Mouse (Mus musculus) macrophage (primary cell): Measurements from ENCODE around the gene Wipf1. TPM values are rescaled to one million over a fixed set of nuclear protein-coding genes. Genes with fewer than 3 reads are reported as not detected.
A peak's percentile ranks its signal among the peaks of the same experiment; 100 is the strongest.
"Not testable (repeated sequence)": the region's sequence is repeated elsewhere in the genome, so short reads cannot be mapped to it uniquely, and the experiment has no call there.

Experiments
- H3K27ac ChIP-seq: fragments of 350-480 bp; formaldehyde crosslinking; 2 replicates; pipeline ENCODE4 v1.9.0; 2021
- H3K36me3 ChIP-seq: fragments of 350-480 bp; formaldehyde crosslinking; 2 replicates; pipeline ENCODE4 v1.9.0; 2021; ENCODE audit errors: inconsistent target
- H3K4me3 ChIP-seq: fragments of 350-480 bp; formaldehyde crosslinking; 2 replicates; pipeline ENCODE4 v1.9.0; 2021; ENCODE audit errors: inconsistent target
- H3K79me2 ChIP-seq: fragments of 350-480 bp; formaldehyde crosslinking; 2 replicates; pipeline ENCODE4 v1.9.0; 2021; ENCODE audit errors: inconsistent target
- WGBS: methylation state at CpG from one replicate; pipeline ENCODE4 v1.1.7; 2026; ENCODE audit warnings: inconsistent platforms; ENCODE audit not compliant: missing documents; 5-methylcytosine and 5-hydroxymethylcytosine counted together
- polyA plus RNA-seq: library from polyadenylated mRNA; stranded (reverse); fragments of 250-400 nt; gene quantifications from 3 replicates; pipeline ENCODE4 v1.2.4, GENCODE M21; 2018; ENCODE audit warnings: inconsistent platforms

Wipf1 gene
- polyA plus RNA-seq, 1 experiment from 2014 or later, result 121 TPM

GRCm38 (mm10) chr2:73557956-73558355, 28.4 kb upstream of the Wipf1 start:
- no peak overlapping the region for H3K4me3 ChIP-seq
- H3K27ac ChIP-seq, result no peak overlapping the region
- no peaks in the 10 kb centered on the region for H3K36me3 ChIP-seq
- 88% methylated on average over 8 of the region's 8 CpGs for WGBS
- H3K79me2 ChIP-seq, result no peaks in the 10 kb centered on the region

- not testable (repeated sequence) for H3K36me3 ChIP-seq, H3K79me2 ChIP-seq, H3K27ac ChIP-seq, H3K4me3 ChIP-seq
- WGBS, result 95% methylated on average over 3 of the region's 3 CpGs
These were observed 27.5 kb upstream of the Wipf1 start for GRCm38 (mm10) chr2:73557061-73557460.

- H3K4me3 ChIP-seq, result no peak overlapping the region
- no peaks in the 10 kb centered on the region for H3K79me2 ChIP-seq
- peak overlapping the region; percentile 44 for H3K27ac ChIP-seq
- 40% methylated on average over 3 of the region's 3 CpGs for whole genome bisulfite sequencing
- no peaks in the 10 kb centered on the region for H3K36me3 ChIP-seq
These were observed 24.9 kb upstream of the Wipf1 start for GRCm38 (mm10) chr2:73554389-73554788.

GRCm38 (mm10) chr2:73552926-73553325, 23.4 kb upstream of the Wipf1 start:
- Histone ChIP-seq H3K27ac (no peak overlapping the region), H3K36me3 (no peaks in the 10 kb centered on the region), H3K79me2 (no peaks in the 10 kb centered on the region), H3K4me3 (no peak overlapping the region)
- WGBS, result 61% methylated on average over 3 of the region's 3 CpGs

- no peak overlapping the region for H3K27ac ChIP-seq
- H3K79me2 ChIP-seq, result no peaks in the 10 kb centered on the region
- WGBS, result 3% methylated on average over 5 of the region's 6 CpGs
- no peaks in the 10 kb centered on the region for H3K36me3 ChIP-seq
- no peak overlapping the region for H3K4me3 ChIP-seq
These were observed 21.2 kb upstream of the Wipf1 start for GRCm38 (mm10) chr2:73550725-73551124.

- Histone ChIP-seq H3K27ac (no peak overlapping the region), H3K79me2 (no peaks in the 10 kb centered on the region), H3K4me3 (no peak overlapping the region), H3K36me3 (no peaks in the 10 kb centered on the region)
- 17% methylated on average over 2 of the region's 2 CpGs for WGBS
These were observed 19.0 kb upstream of the Wipf1 start for GRCm38 (mm10) chr2:73548542-73548941.

GRCm38 (mm10) chr2:73547256-73547655, 17.7 kb upstream of the Wipf1 start:
- 31% methylated on average over 4 of the region's 4 CpGs for WGBS
- Histone ChIP-seq H3K27ac (no peak overlapping the region), H3K4me3 (no peak overlapping the region), H3K36me3 (no peaks in the 10 kb centered on the region), H3K79me2 (no peaks in the 10 kb centered on the region)

GRCm38 (mm10) chr2:73545556-73545955, 16.0 kb upstream of the Wipf1 start:
- Histone ChIP-seq H3K4me3 (no peak overlapping the region), H3K79me2 (no peaks in the 10 kb centered on the region), H3K36me3 (no peaks in the 10 kb centered on the region), H3K27ac (no peak overlapping the region)
- 95% methylated on average over 2 of the region's 2 CpGs for WGBS

- 6% methylated on average over 16 of the region's 16 CpGs for WGBS
- no peaks in the 10 kb centered on the region for H3K79me2 ChIP-seq
- H3K4me3 ChIP-seq, result peak overlapping the region; percentile 35
- no peaks in the 10 kb centered on the region for H3K36me3 ChIP-seq
- peak overlapping the region; percentile 75 for H3K27ac ChIP-seq
These were observed 11.1 kb upstream of the Wipf1 start for GRCm38 (mm10) chr2:73540450-73541162.

- Histone ChIP-seq H3K79me2 (no peaks in the 10 kb centered on the region), H3K4me3 (no peak overlapping the region), H3K27ac (no peak overlapping the region), H3K36me3 (no peaks in the 10 kb centered on the region)
- WGBS, result 50% methylated on average over 1 of the region's 1 CpGs
These were observed 10.2 kb upstream of the Wipf1 start for GRCm38 (mm10) chr2:73539697-73540096.

GRCm38 (mm10) chr2:73539141-73539540, 9.6 kb upstream of the Wipf1 start:
- 93% methylated on average over 3 of the region's 3 CpGs for WGBS
- no peaks in the 10 kb centered on the region for H3K79me2 ChIP-seq
- no peak overlapping the region for H3K4me3 ChIP-seq
- no peak overlapping the region for H3K27ac ChIP-seq
- H3K36me3 ChIP-seq, result no peaks in the 10 kb centered on the region

GRCm38 (mm10) chr2:73538590-73538989, 9.1 kb upstream of the Wipf1 start:
- H3K36me3 ChIP-seq, result no peaks in the 10 kb centered on the region
- H3K79me2 ChIP-seq, result no peaks in the 10 kb centered on the region
- H3K27ac ChIP-seq, result no peak overlapping the region
- 80% methylated on average over 13 of the region's 13 CpGs for whole genome bisulfite sequencing
- H3K4me3 ChIP-seq, result no peak overlapping the region

- 45% methylated on average over 14 of the region's 15 CpGs for WGBS
These were observed 6.7 kb upstream of the Wipf1 start for GRCm38 (mm10) chr2:73536091-73536783.

GRCm38 (mm10) chr2:73534720-73535119, 5.2 kb upstream of the Wipf1 start:
- H3K79me2 ChIP-seq, result peaks cover 5% of the 10 kb centered on the region; the same call in 1 of the 2 replicates
- H3K27ac ChIP-seq, result no peak overlapping the region
- no peaks in the 10 kb centered on the region for H3K36me3 ChIP-seq
- H3K4me3 ChIP-seq, result no peak overlapping the region
- WGBS, result 96% methylated on average over 10 of the region's 10 CpGs

More at GRCm38 (mm10) chr2:73536091-73536783, 6.7 kb upstream of the Wipf1 start:
- no peak overlapping the region for H3K27ac ChIP-seq
- H3K4me3 ChIP-seq, result no peak overlapping the region
- H3K79me2 ChIP-seq, result no peaks in the 10 kb centered on the region
- no peaks in the 10 kb centered on the region for H3K36me3 ChIP-seq

- peaks cover 36% of the 10 kb centered on the region for H3K79me2 ChIP-seq
- no peak overlapping the region for H3K27ac ChIP-seq
- 97% methylated on average over 5 of the region's 5 CpGs for WGBS
- no peaks in the 10 kb centered on the region for H3K36me3 ChIP-seq
- H3K4me3 ChIP-seq, result no peak overlapping the region
These were observed 953 bp upstream of the Wipf1 start for GRCm38 (mm10) chr2:73530487-73530886.
